Mouse (Mus musculus) cerebellum, adult 9-11 months (tissue): ENCODE measurements around the gene Olfr651.
"Not testable (repeated sequence)": the region's sequence is repeated elsewhere in the genome, so short reads cannot be mapped to it uniquely, and the experiment has no call there.

Experiments used
- DNase-seq: peaks from one replicate; pipeline ENCODE4 v3.0.0; 2022

Gene Olfr651

GRCm38 (mm10) chr7:104549833-104550232 is at the start of gene Olfr651:
Gene Olfr651, plus strand, starts transcription at chr7:104550133.
- DNase-seq = no peak

DNA sequence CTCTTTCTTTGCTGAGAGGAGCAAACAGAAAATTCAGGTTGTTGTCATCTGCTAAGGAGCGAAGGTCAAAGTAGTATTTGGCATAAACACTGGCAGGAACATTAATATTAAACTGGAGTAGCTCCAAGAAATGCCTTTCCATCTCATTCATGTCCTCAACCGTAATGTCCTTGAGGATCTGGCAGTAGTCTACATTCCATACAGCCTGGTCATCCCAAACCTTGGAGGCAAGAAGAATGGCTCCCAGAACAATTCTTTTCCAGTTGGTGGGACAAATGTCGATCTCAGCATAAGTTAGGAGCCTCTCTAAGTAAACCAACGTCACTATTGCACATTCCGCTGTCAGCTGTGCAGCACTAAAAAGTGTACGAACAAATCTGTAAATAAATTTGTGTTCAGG is 48.7 kb upstream of the Olfr651 start:
- not testable (repeated sequence) for DNase-seq

DNA sequence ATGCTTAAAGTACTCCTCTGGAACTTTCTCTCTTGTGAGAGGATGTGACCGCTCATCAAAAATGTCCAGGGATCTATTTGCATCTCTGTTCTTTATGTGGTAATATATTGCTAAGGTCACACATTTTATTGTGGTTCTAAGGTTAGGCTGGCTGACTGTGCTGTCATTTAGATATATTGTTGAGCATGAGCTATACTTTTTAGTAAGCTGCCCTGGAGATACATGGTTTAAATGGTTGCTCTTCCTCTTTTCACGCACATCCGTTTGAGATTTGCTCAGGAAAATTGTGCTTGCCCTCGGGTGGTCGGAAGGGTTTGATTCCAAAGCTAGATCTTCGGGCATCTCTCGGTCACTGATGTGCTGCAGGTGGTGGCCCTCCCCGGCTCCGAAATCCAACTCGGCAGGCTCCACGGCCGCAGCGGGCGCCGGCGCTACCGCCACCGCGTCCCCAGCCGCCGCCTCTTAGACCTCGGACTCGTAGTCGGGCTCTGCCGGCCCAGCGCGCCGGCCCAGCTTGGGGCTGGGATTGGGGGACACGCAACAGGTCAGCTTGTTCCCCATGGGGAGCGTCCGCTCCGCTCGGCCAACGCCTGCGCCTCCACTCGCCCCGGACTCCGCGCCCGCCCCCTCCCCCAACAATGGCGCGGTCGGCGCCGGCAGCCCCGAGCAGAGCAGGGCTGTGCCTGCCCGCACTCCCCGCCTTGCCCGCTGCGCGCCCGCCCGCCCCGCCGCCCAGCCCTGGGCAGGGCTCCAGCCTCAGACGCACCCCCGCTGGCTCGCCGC is 48.2 kb upstream of the Olfr651 start:
- no peak for DNase-seq

DNA sequence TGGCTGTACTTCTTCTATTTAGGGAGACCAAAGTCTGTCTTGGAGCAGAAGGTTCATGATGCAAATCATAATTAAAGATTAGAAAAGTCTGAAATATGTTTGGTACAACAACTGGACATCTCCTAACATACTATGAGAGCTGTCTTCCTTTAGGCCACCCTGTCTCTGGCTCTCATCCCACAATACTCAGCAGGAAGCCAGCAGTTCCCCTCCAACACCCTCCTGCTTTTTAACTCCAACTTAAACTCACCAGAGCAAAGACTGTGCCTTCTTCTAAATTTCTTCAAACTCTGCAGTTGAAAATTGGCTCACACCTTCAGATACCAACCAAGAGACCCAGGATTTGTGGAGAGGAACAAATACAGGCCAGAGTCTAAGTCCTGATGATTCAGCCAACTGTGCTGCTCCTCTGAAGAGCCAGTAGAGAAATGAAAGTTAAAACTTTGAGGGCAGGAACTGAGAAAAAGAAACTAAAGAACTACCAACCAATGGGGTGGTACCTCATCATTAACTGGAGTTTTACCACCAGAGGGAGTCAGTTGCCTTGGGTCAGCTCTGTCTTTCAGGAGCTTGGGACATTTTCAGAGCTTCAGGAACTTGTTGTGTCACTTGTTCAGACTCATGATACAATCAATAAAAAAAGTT is 42.4 kb upstream of the Olfr651 start, which contains the start of gene Trim30d:
Trim30d (minus strand) TSS at position 429 of the 645 bp plus-strand sequence.
- DNase-seq = not testable (repeated sequence)

DNA sequence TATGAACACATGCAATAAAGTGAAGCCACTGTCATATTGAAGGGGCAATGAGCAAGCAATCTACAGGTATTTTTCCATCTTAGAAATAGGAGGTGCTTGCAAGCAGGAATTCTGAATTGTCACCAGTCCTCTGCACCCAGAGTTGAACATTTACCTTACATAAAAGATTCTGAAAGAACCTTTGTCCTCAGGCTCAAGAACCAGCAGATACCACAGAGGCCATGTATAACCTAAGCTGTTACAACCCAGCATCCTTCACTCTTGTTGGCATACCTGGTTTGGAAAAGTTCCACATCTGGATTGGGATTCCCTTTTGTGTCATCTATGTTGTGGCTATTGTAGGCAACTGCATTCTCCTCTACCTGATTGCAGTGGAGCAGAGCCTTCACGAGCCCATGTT is 2.8 kb downstream of the Olfr651 start:
- DNase-seq = no peak

DNA sequence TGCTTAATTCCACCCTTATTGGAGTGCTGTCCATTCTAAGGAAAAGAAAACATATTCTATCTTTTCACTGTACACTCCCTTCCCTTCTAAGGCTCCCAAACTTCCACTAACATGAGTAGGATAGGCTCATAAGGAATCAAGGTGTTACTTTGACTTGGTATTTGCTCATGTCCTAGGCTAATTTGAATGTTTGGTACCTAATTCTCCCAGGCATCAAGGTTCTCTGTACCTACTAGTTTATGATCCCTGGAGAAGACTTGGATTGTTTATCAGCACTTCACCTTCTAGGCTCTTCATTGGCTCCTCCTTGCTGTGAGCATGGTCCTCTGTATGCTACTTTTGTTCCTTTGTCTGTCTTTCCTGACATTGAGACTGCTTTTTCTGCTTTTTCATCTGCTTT is 10.7 kb downstream of the Olfr651 start, which contains the start of gene Olfr652:
Olfr652 (plus strand) TSS at position 301 of the 400 bp plus-strand sequence.
- no peak for DNase-seq

GRCm38 (mm10) chr7:104577014-104577413 is 27.1 kb downstream of the Olfr651 start, which contains the start of gene Olfr653:
Gene Olfr653, plus strand, starts transcription at chr7:104577314.
- no peak for DNase-seq

DNA sequence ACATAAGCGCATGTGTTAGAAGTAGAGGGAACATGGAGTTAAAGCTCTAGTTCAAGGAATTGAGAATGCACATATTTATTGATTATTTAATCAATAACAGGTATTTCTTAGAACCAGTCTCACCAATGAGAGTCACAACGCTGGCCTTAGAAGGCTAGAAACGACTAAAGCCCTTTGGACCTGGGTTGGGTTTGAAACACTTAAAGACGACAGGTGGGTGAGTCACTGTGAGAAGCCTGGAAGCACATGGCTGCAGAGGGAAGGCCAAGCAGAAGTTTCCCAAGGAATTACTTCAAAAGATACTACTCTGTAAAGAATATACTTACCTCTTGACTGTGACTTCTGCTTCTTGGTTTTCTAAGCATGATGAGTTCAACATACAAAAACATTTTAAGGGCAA is 30.9 kb downstream of the Olfr651 start:
- no peak for DNase-seq

DNA sequence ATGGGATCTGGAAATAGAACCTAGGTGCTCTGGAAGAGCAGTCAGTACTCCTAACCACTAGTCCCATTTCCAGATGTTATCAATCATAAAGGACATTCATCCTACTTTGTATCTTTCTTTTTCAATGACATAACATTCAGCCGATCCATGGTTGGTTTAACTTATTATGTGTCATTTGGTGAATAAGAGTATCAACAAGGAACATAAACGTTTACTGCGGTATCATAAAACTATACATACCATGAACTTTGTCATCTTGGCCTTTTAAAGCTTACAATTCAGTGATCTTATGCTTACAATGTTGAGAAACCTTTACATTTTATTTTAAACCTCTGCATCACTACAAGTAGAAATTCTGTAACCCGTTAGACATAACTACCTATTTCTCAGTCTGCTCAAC is 31.5 kb downstream of the Olfr651 start:
- DNase-seq = no peak

GRCm38 (mm10) chr7:104586725-104587124 is 36.8 kb downstream of the Olfr651 start, which contains the start of gene Olfr654:
Gene Olfr654, plus strand, starts transcription at chr7:104587025.
- DNase-seq = no peak

- DNase-seq = no peak
Observed at GRCm38 (mm10) chr7:104588274-104588673, 38.3 kb downstream of the Olfr651 start.

- DNase-seq = no peak
Observed at GRCm38 (mm10) chr7:104601679-104602078, 51.7 kb downstream of the Olfr651 start, which contains the start of gene Olfr655. Gene Olfr655, minus strand, starts transcription at chr7:104601779.

DNA sequence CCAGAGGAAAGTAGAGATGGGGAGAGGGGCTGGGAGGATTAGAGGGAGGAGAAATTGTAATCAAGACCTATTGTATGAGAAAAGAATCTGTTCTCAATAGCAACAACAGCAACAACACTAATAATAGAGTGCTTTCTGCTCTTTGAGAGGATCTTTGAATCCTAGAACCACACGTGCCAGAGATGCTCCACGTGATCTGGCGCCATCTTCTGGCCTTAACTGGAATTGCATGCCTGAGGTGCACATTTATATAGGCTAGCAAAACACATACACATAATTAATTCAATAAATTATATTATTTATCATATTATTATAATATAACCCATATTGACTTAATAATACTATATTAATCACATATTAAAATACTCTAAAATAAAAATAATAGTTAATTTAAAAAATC is 53.2 kb downstream of the Olfr651 start:
- no peak for DNase-seq
